ENCODE assay signal across 9 mouse cellular contexts in the genomic region with DNA sequence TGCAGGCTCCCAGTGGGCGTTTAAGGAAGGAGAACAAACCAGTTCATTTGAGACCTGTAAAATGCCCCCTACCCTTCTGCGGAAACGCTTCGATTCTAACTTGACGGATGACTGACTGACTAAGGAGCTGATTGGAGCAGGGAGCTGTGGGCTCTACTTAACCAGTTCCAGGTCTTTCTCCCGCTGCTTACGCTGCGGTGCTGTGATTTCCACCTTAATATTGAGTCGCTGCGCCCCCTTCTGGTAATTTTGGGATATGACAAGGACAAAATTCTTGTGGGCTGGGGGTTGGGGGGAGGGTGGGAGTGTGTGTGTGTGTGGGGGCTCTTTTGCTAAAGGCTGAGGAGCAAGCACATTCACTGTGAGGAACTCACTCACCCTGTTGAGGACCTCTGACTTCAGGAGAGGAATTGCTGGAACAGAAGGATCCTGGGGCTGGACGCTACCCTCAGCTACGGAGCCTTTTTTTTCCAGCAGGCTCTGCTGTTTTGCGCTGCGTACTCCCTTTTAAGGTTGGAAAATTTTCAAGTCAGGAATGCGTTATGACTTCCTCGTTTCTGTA. TPM values are rescaled to one million over a fixed set of nuclear protein-coding genes. Genes with fewer than 3 reads are reported as not detected.
DNase-seq lines count a peak whose midpoint lies in the region; ATAC-seq and TF ChIP-seq lines count a peak whose summit lies in the region.
"Had no signal": no experiment of that assay in that cellular context is flagged by ENCODE, and none has a peak within 500 bp of the region (broad histone marks: within the 10 kb centered on the region; RNA-seq: fewer than 3 reads in every experiment).

No protein-coding gene starts in this region.

- peak overlapping the region; percentile 33; the same call in 1 of the 2 replicates for H3K9ac ChIP-seq in forebrain, embryonic 12.5 days
- H3K9ac ChIP-seq in hindbrain, embryonic 11.5 days (ENCODE audit: low read depth, low read length), result no peak overlapping the region
- H3K9ac ChIP-seq in stomach, embryonic 14.5 days (replicated peaks; ENCODE audit: low read depth, low read length), result no peak overlapping the region
- H3K9ac ChIP-seq: liver, embryonic 15.5 days had no signal

- H3K4me3 ChIP-seq in forebrain, embryonic 12.5 days (replicated peaks), result no peak overlapping the region
- H3K4me3 ChIP-seq in hindbrain, embryonic 11.5 days (ENCODE audit: low read depth, low read length), result no peak overlapping the region
- no peak overlapping the region for H3K4me3 ChIP-seq in stomach, embryonic 14.5 days (ENCODE audit: low read depth, low read length)
- H3K4me3 ChIP-seq: liver, embryonic 15.5 days had no signal

- no peak overlapping the region for H3K27ac ChIP-seq in forebrain, embryonic 12.5 days
- no peak overlapping the region for H3K27ac ChIP-seq in hindbrain, embryonic 11.5 days (ENCODE audit: low read depth, low read length)
- no peak overlapping the region for H3K27ac ChIP-seq in stomach, embryonic 14.5 days (ENCODE audit: low read length)
- H3K27ac ChIP-seq: liver, embryonic 15.5 days had no signal

- H3K4me2 ChIP-seq in forebrain, embryonic 12.5 days, result peak overlapping the region; percentile 19
- peak overlapping the region; percentile 7; the same call in 1 of the 2 replicates for H3K4me2 ChIP-seq in hindbrain, embryonic 11.5 days (replicated peaks; ENCODE audit: low read depth, low read length)
- peak overlapping the region; percentile 23; the same call in 1 of the 2 replicates for H3K4me2 ChIP-seq in stomach, embryonic 14.5 days (replicated peaks; ENCODE audit: low read depth, low read length)
- H3K4me2 ChIP-seq: liver, embryonic 15.5 days had no signal

- ATAC-seq in forebrain, embryonic 12.5 days (ENCODE audit: low FRiP score), result peak; percentile 78
- ATAC-seq in hindbrain, embryonic 11.5 days (ENCODE audit: low FRiP score), result peak; percentile 65; the same call in 1 of the 2 replicates
- peak; percentile 73 for ATAC-seq in stomach, embryonic 14.5 days (ENCODE audit: insufficient number of reproducible peaks, insufficient read depth, low FRiP score, low read depth)

- no peak for TF ChIP-seq POLR2A in brain, embryonic 14.5 days (IDR thresholded peaks at IDR 0.05; ENCODE audit: borderline replicate concordance, extremely low read depth, insufficient read depth, insufficient read length, poor library complexity, severe bottlenecking)

- H3K9me3 ChIP-seq in forebrain, embryonic 12.5 days, result no peaks in the 10 kb centered on the region
- no peaks in the 10 kb centered on the region for H3K9me3 ChIP-seq in hindbrain, embryonic 11.5 days (ENCODE audit: control insufficient read depth, low read length)
- no peaks in the 10 kb centered on the region for H3K9me3 ChIP-seq in stomach, embryonic 14.5 days (ENCODE audit: control insufficient read depth, low read depth, low read length)
- H3K9me3 ChIP-seq: liver, embryonic 15.5 days had no signal

- H3K27me3 ChIP-seq in forebrain, embryonic 12.5 days, result peaks cover 23% of the 10 kb centered on the region
- peaks cover 2% of the 10 kb centered on the region; the same call in 1 of the 2 replicates for H3K27me3 ChIP-seq in hindbrain, embryonic 11.5 days (ENCODE audit: control insufficient read depth, insufficient read depth, low read length)
- no peaks in the 10 kb centered on the region for H3K27me3 ChIP-seq in stomach, embryonic 14.5 days (ENCODE audit: control insufficient read depth, insufficient read depth, low read length)

- 19% methylated on average over 16 of the region's 16 CpGs for WGBS in forebrain, embryonic 12.5 days
- WGBS in hindbrain, embryonic 11.5 days, result 23% methylated on average over 16 of the region's 16 CpGs
- WGBS in stomach, embryonic 14.5 days, result 19% methylated on average over 16 of the region's 16 CpGs

- peak; percentile 76 for DNase-seq in layer of hippocampus, adult 11-12 months (ENCODE audit: low spot score)
- no peak for DNase-seq in layer of hippocampus, adult 9-10 months (ENCODE audit: low spot score)
- peak; percentile 92 for DNase-seq in brain, embryonic 14.5 days (ENCODE audit: low read depth)
- DNase-seq in hindbrain, embryonic 11.5 days (ENCODE audit: low spot score), result peak; percentile 89
- DNase-seq in layer of hippocampus, postnatal 25 days (ENCODE audit: extremely low spot score in 1 of 2, low spot score in 1 of 2), result peak; percentile 50 to 73
- peak; percentile 93 for DNase-seq in mesoderm, embryonic 11.5 days (ENCODE audit: low read depth, low spot score)

- no peaks in the 10 kb centered on the region for H3K36me3 ChIP-seq in forebrain, embryonic 12.5 days (replicated peaks)
- no peaks in the 10 kb centered on the region for H3K36me3 ChIP-seq in hindbrain, embryonic 11.5 days (ENCODE audit: control insufficient read depth, insufficient read depth, low read length)
- H3K36me3 ChIP-seq in stomach, embryonic 14.5 days (ENCODE audit: control insufficient read depth, insufficient read depth, low read length), result no peaks in the 10 kb centered on the region
- H3K36me3 ChIP-seq: liver, embryonic 15.5 days had no signal

- TF ChIP-seq CTCF in brain, embryonic 14.5 days (IDR thresholded peaks at IDR 0.05; ENCODE audit: borderline replicate concordance, extremely low read depth, insufficient read depth, insufficient read length), result peak; percentile 75; the same call in 1 of the 2 replicates

- H3K4me1 ChIP-seq in forebrain, embryonic 12.5 days, result peaks cover 6% of the 10 kb centered on the region
- 0 out of 2 replicates have a peak, but pooled peaks cover 5% of the 10 kb centered on the region for H3K4me1 ChIP-seq in hindbrain, embryonic 11.5 days (replicated peaks; ENCODE audit: control insufficient read depth, insufficient read depth, low read length)
- H3K4me1 ChIP-seq in stomach, embryonic 14.5 days (ENCODE audit: control insufficient read depth, insufficient read depth, low read length), result peaks cover 7% of the 10 kb centered on the region

RNA-seq across cellular contexts. Expression of a gene that starts 18.5 kb away (rescaled TPM):
- 1.9 and 2.0 TPM in 2 replicates for polyA plus RNA-seq in brain, embryonic 14.5 days (2012; rRNA removed)
- polyA plus RNA-seq in forebrain, embryonic 12.5 days (2016; fragmentation: Nextera tagmentation; extraction: Ambion mirVana), result 0.80 and 1.1 TPM in 2 replicates
- 1.4 and 1.6 TPM in 2 replicates for polyA plus RNA-seq in hindbrain, embryonic 11.5 days (2014; fragmentation: Nextera tagmentation; extraction: Ambion mirVana)
- total RNA-seq in layer of hippocampus, postnatal 25 days (2021), result 10 to 100 TPM; 10.7 to 13.9 TPM
- 8.6 and 9.1 TPM in 2 replicates for polyA plus RNA-seq in stomach, embryonic 14.5 days (2014; fragmentation: Nextera tagmentation; extraction: Ambion mirVana)
